ENCODE assay signal across 10 mouse cellular contexts in genomic region chr8:89045726-89046125, GRCm38 (mm10). TPM values are rescaled to one million over a fixed set of nuclear protein-coding genes. Genes with fewer than 3 reads are reported as not detected.
DNase-seq lines count a peak whose midpoint lies in the region; ATAC-seq and TF ChIP-seq lines count a peak whose summit lies in the region.
"Had no signal": no experiment of that assay in that cellular context is flagged by ENCODE, and none has a peak within 500 bp of the region (broad histone marks: within the 10 kb centered on the region; RNA-seq: fewer than 3 reads in every experiment).

No protein-coding gene starts in this region.

- no peak for TF ChIP-seq CTCF in kidney, postnatal 0 days (IDR thresholded peaks at IDR 0.05; ENCODE audit: low read depth)

- H3K27me3 ChIP-seq in heart, embryonic 14.5 days (ENCODE audit: control insufficient read depth, insufficient read depth, low read length), result peaks cover 68% of the 10 kb centered on the region
- peaks cover 76% of the 10 kb centered on the region for H3K27me3 ChIP-seq in forebrain, embryonic 10.5 days (ENCODE audit: poor library complexity, severe bottlenecking)
- 0 out of 2 replicates have a peak, but pooled peaks cover 6% of the 10 kb centered on the region for H3K27me3 ChIP-seq in kidney, postnatal 0 days (ENCODE audit: insufficient read depth, low read length)
- peaks cover 70% of the 10 kb centered on the region for H3K27me3 ChIP-seq in midbrain, embryonic 13.5 days

- H3K27ac ChIP-seq in heart, embryonic 14.5 days (replicated peaks in 1 of 2; ENCODE audit: control insufficient read depth in 1 of 2, insufficient read depth in 1 of 2, low read depth in 2 of 2, low read length in 2 of 2), result no peak overlapping the region
- peak overlapping the region; percentile 98 for H3K27ac ChIP-seq in forebrain, embryonic 10.5 days
- H3K27ac ChIP-seq in kidney, postnatal 0 days, result peak overlapping the region; percentile 98
- peak overlapping the region; percentile 91 for H3K27ac ChIP-seq in midbrain, embryonic 13.5 days

- H3K36me3 ChIP-seq in heart, embryonic 14.5 days (ENCODE audit: control insufficient read depth, insufficient read depth, low read length), result no peaks in the 10 kb centered on the region
- no peaks in the 10 kb centered on the region for H3K36me3 ChIP-seq in forebrain, embryonic 10.5 days (replicated peaks)
- H3K36me3 ChIP-seq in kidney, postnatal 0 days (ENCODE audit: insufficient read depth, low read length), result no peaks in the 10 kb centered on the region
- H3K36me3 ChIP-seq in midbrain, embryonic 13.5 days, result no peaks in the 10 kb centered on the region

- peaks cover 6 to 9% of the 10 kb centered on the region in 2 experiments for H3K4me1 ChIP-seq in heart, embryonic 14.5 days (ENCODE audit: control insufficient read depth in 2 of 2, insufficient read depth in 2 of 2, low read length in 2 of 2)
- peaks cover 58% of the 10 kb centered on the region for H3K4me1 ChIP-seq in forebrain, embryonic 10.5 days
- 0 out of 2 replicates have a peak, but pooled peaks cover 17% of the 10 kb centered on the region for H3K4me1 ChIP-seq in kidney, postnatal 0 days (replicated peaks; ENCODE audit: insufficient read depth, low read length)
- H3K4me1 ChIP-seq in midbrain, embryonic 13.5 days (replicated peaks), result peaks cover 55% of the 10 kb centered on the region

- H3K4me2 ChIP-seq in heart, embryonic 14.5 days (ENCODE audit: low read length), result peak overlapping the region; percentile 97
- H3K4me2 ChIP-seq in kidney, postnatal 0 days (ENCODE audit: low read length), result peak overlapping the region; percentile 76
- H3K4me2 ChIP-seq in midbrain, embryonic 13.5 days (replicated peaks), result peak overlapping the region; percentile 66

- no peak for DNase-seq in heart, postnatal 10 days
- peak; percentile 25 for DNase-seq in forebrain, embryonic 10.5 days (ENCODE audit: extremely low spot score, low spot score)
- DNase-seq in kidney, postnatal 0 days (ENCODE audit: low spot score), result no peak
- no peak for DNase-seq in thymus, postnatal 4 days
- DNase-seq in layer of hippocampus, adult 9-11 months, result no peak
- no peak for DNase-seq in left cerebral cortex, adult 18-20 months (ENCODE audit: low spot score in 2 of 2)
- DNase-seq: adrenal gland, postnatal 36 days had no signal

- H3K4me3 ChIP-seq in heart, embryonic 14.5 days (ENCODE audit: control insufficient read depth in 1 of 2, insufficient read depth in 1 of 2, low read depth in 1 of 2, low read length in 2 of 2), result peak overlapping the region; percentile 33 to 74; a peak in 3 of 4 replicates
- peak overlapping the region; percentile 88 for H3K4me3 ChIP-seq in forebrain, embryonic 10.5 days
- H3K4me3 ChIP-seq in kidney, postnatal 0 days (replicated peaks; ENCODE audit: low read depth, low read length), result peak overlapping the region; percentile 83
- H3K4me3 ChIP-seq in midbrain, embryonic 13.5 days (replicated peaks), result peak overlapping the region; percentile 66

- intact Hi-C loops in heart, postnatal 10 days (cut with DNase I), result loop anchor here (10.0 kb wide), 1 partner anchor 529 kb away; no protein-coding TSS in a partner anchor

- H3K9me3 ChIP-seq in heart, embryonic 14.5 days (ENCODE audit: control insufficient read depth, low read length), result no peaks in the 10 kb centered on the region
- no peaks in the 10 kb centered on the region for H3K9me3 ChIP-seq in forebrain, embryonic 10.5 days
- no peaks in the 10 kb centered on the region for H3K9me3 ChIP-seq in kidney, postnatal 0 days (replicated peaks; ENCODE audit: low read length)
- no peaks in the 10 kb centered on the region for H3K9me3 ChIP-seq in midbrain, embryonic 13.5 days

- ATAC-seq in heart, embryonic 14.5 days (ENCODE audit: insufficient number of reproducible peaks, insufficient read depth, low FRiP score, low read depth), result no peak
- ATAC-seq in kidney, postnatal 0 days (replicated peaks; ENCODE audit: low FRiP score, low read depth), result no peak
- no peak for ATAC-seq in midbrain, embryonic 13.5 days
- ATAC-seq: CD4-positive, CD25-positive, alpha-beta regulatory T cell, adult 4 months had no signal

- 7% methylated on average over 17 of the region's 17 CpGs for WGBS in heart, embryonic 14.5 days
- under 1% methylated on average over 17 of the region's 17 CpGs for WGBS in forebrain, embryonic 10.5 days
- WGBS in kidney, postnatal 0 days, result 5% methylated on average over 17 of the region's 17 CpGs
- 3% methylated on average over 17 of the region's 17 CpGs for WGBS in midbrain, embryonic 13.5 days

- H3K9ac ChIP-seq in heart, embryonic 14.5 days (ENCODE audit: low read length), result no peak overlapping the region; the same call in 1 of the 2 replicates
- peak overlapping the region; percentile 97 for H3K9ac ChIP-seq in kidney, postnatal 0 days (ENCODE audit: low read depth, low read length)
- no peak overlapping the region for H3K9ac ChIP-seq in midbrain, embryonic 13.5 days (replicated peaks)

RNA-seq across cellular contexts. Expression of gene Sall1, which starts 1.8 kb away (rescaled TPM):
- polyA plus RNA-seq in heart, embryonic 14.5 days (2014; fragmentation: Nextera tagmentation; extraction: Ambion mirVana), result 4.7 and 5.1 TPM in 2 replicates
- 1 to 10 TPM; 2.0 to 2.8 TPM for total RNA-seq in heart, postnatal 10 days (2021)
- 12.2 TPM in 2 replicates for polyA plus RNA-seq in forebrain, embryonic 10.5 days (2016; fragmentation: Nextera tagmentation; extraction: Ambion mirVana)
- 24.6 and 25.6 TPM in 2 replicates for polyA plus RNA-seq in kidney, postnatal 0 days (2015; fragmentation: Nextera tagmentation; extraction: Ambion mirVana)
- 9.1 and 11.0 TPM in 2 replicates for polyA plus RNA-seq in midbrain, embryonic 13.5 days (2015; fragmentation: Nextera tagmentation; extraction: Ambion mirVana)
- total RNA-seq in left cerebral cortex, adult 18-20 months (2021), result 10 to 100 TPM; 12.5 to 12.7 TPM
- total RNA-seq: adrenal gland, postnatal 36 days had no signal
- polyA plus RNA-seq: CD4-positive, CD25-positive, alpha-beta regulatory T cell, adult 4 months had no signal

Comparison
In these comparisons a context has a peak if more than half of its experiments do, and no peak if none do; other contexts are left out.
1. H3K27ac ChIP-seq: peak in forebrain, embryonic 10.5 days (single experiment), kidney, postnatal 0 days (single experiment) and midbrain, embryonic 13.5 days (single experiment); none in heart, embryonic 14.5 days (0 of 2).
2. Peak in every context shown above with its lines, with median percentiles within 50 percentile points of each other: H3K4me2 ChIP-seq and H3K4me3 ChIP-seq.